Mouse (Mus musculus) megakaryocyte, embryonic 14.5 days (primary cell): ENCODE results near the gene Samd4b.

Experiments used
- FLI1 ChIP-seq: IDR thresholded peaks from 2 replicates; pipeline ENCODE4 v1.6.1; 2012; ENCODE audit warnings: low read length, inconsistent platforms, mixed read lengths
- GATA1 ChIP-seq: IDR thresholded peaks from 3 replicates; pipeline ENCODE4 v1.6.1; 2012; ENCODE audit warnings: mixed read lengths, low read length, inconsistent platforms, borderline replicate concordance

GRCm38 (mm10) chr7:28490410-28490809 lies 107.5 kb downstream of the Samd4b start:
- no peak for TF ChIP-seq GATA1
- TF ChIP-seq FLI1: no peak
